Mouse (Mus musculus) erythroblast, embryonic 14.5 days (primary cell): Measurements from ENCODE around the gene Esp8. TPM values are rescaled to one million over a fixed set of nuclear protein-coding genes. Genes with fewer than 3 reads are reported as not detected.
"Not testable (repeated sequence)": the region's sequence is repeated elsewhere in the genome, so short reads cannot be mapped to it uniquely, and the experiment has no call there.

Experiments used
- H3K27me3 ChIP-seq: 2 replicates; pipeline ENCODE4 v1.6.1; 2012; ENCODE audit warnings: inconsistent platforms; ENCODE audit not compliant: control insufficient read depth
- H3K36me3 ChIP-seq: 2 replicates; pipeline ENCODE4 v1.6.1; 2012; ENCODE audit warnings: mild to moderate bottlenecking, inconsistent platforms; ENCODE audit not compliant: control insufficient read depth
- H3K4me1 ChIP-seq: 2 replicates; pipeline ENCODE4 v1.6.1; 2012; ENCODE audit warnings: inconsistent platforms; ENCODE audit not compliant: control insufficient read depth
- H3K4me3 ChIP-seq: replicated peaks from 2 replicates; pipeline ENCODE3; 2012; ENCODE audit warnings: moderate library complexity, mild to moderate bottlenecking, inconsistent platforms
- H3K9me3 ChIP-seq: 2 replicates; pipeline ENCODE4 v1.6.1; 2012; ENCODE audit warnings: low read length, inconsistent platforms, mixed read lengths; ENCODE audit not compliant: control insufficient read depth
- GATA1 ChIP-seq: IDR thresholded peaks from 2 replicates; pipeline ENCODE4 v1.6.1; 2012; ENCODE audit warnings: low read length, inconsistent platforms, mixed read lengths
- TAL1 ChIP-seq: IDR thresholded peaks from 3 replicates; pipeline ENCODE4 v1.6.1; 2012; ENCODE audit warnings: low read length, inconsistent platforms, mixed read lengths
- polyA plus RNA-seq: library from polyadenylated mRNA; stranded (reverse); fragments of >175 nt; gene quantifications from 2 replicates; pipeline ENCODE4 v1.2.3, GENCODE M21; 2012

Esp8 gene
- not detected in 2 replicates for polyA plus RNA-seq

GRCm38 (mm10) chr17:40519818-40520217 lies at the start of gene Esp8:
Gene Esp8, plus strand, starts transcription at chr17:40520022.
- H3K9me3 ChIP-seq, result no peaks in the 10 kb centered on the region
- H3K4me1 ChIP-seq, result no peaks in the 10 kb centered on the region
- TF ChIP-seq GATA1 (no peak), TAL1 (no peak)
- no peak within 1 kb of the TSS for H3K4me3 ChIP-seq
- H3K27me3 ChIP-seq, result no peaks in the 10 kb centered on the region
- H3K36me3 ChIP-seq, result no peaks in the 10 kb centered on the region

GRCm38 (mm10) chr17:40483566-40483965 lies 36.3 kb upstream of the Esp8 start:
- H3K36me3 ChIP-seq, H3K27me3 ChIP-seq, H3K4me1 ChIP-seq, H3K4me3 ChIP-seq, H3K9me3 ChIP-seq: not testable (repeated sequence)

GRCm38 (mm10) chr17:40495468-40496185 lies 24.2 kb upstream of the Esp8 start:
- H3K4me3 ChIP-seq, H3K9me3 ChIP-seq, H3K36me3 ChIP-seq, H3K4me1 ChIP-seq, H3K27me3 ChIP-seq: not testable (repeated sequence)

GRCm38 (mm10) chr17:40529813-40530212 lies 10.0 kb downstream of the Esp8 start:
- no peaks in the 10 kb centered on the region for H3K4me1 ChIP-seq
- H3K27me3 ChIP-seq, result no peaks in the 10 kb centered on the region
- no peaks in the 10 kb centered on the region; the same call in 1 of the 2 replicates for H3K9me3 ChIP-seq
- no peaks in the 10 kb centered on the region for H3K36me3 ChIP-seq
- TF ChIP-seq TAL1, result no peak
- no peak for TF ChIP-seq GATA1
- no peak overlapping the region for H3K4me3 ChIP-seq

- Histone ChIP-seq H3K4me3 (no peak overlapping the region), H3K4me1 (no peaks in the 10 kb centered on the region)
- no peak for TF ChIP-seq TAL1
- no peak for TF ChIP-seq GATA1
Measured at GRCm38 (mm10) chr17:40531147-40531546, 11.3 kb downstream of the Esp8 start.

GRCm38 (mm10) chr17:40547005-40547404 lies 27.2 kb downstream of the Esp8 start:
- H3K4me1 ChIP-seq, H3K4me3 ChIP-seq, H3K27me3 ChIP-seq, H3K36me3 ChIP-seq, H3K9me3 ChIP-seq: not testable (repeated sequence)

More at GRCm38 (mm10) chr17:40531147-40531546, 11.3 kb downstream of the Esp8 start:
- Histone ChIP-seq H3K9me3 (no peaks in the 10 kb centered on the region; the same call in 1 of the 2 replicates), H3K27me3 (no peaks in the 10 kb centered on the region), H3K36me3 (no peaks in the 10 kb centered on the region)

GRCm38 (mm10) chr17:40553470-40553869 lies 33.6 kb downstream of the Esp8 start:
- Histone ChIP-seq H3K36me3 (no peaks in the 10 kb centered on the region), H3K4me3 (no peak overlapping the region), H3K27me3 (no peaks in the 10 kb centered on the region), H3K4me1 (no peaks in the 10 kb centered on the region), H3K9me3 (no peaks in the 10 kb centered on the region)
- TF ChIP-seq GATA1, result no peak
- TF ChIP-seq TAL1, result no peak

GRCm38 (mm10) chr17:40561207-40561606 lies 41.4 kb downstream of the Esp8 start, which contains the start of gene Esp6:
Gene Esp6, plus strand, starts transcription at chr17:40561507.
- Histone ChIP-seq H3K27me3 (no peaks in the 10 kb centered on the region), H3K4me1 (no peaks in the 10 kb centered on the region), H3K4me3 (no peak within 1 kb of the TSS), H3K36me3 (no peaks in the 10 kb centered on the region), H3K9me3 (no peaks in the 10 kb centered on the region)
- TF ChIP-seq TAL1, result no peak

Other genes with a start within 250 kb of the Esp8 start
- not detected in 2 replicates for gene Crisp1, start 200.8 kb upstream of the Esp8 start, polyA plus RNA-seq
- gene Esp6, start 41.5 kb downstream of the Esp8 start, polyA plus RNA-seq, result not detected in 2 replicates
- gene Esp4, start 78.6 kb downstream of the Esp8 start, polyA plus RNA-seq, result not detected in 2 replicates
- gene Esp3, start 112.1 kb downstream of the Esp8 start, polyA plus RNA-seq, result not detected in 2 replicates
- gene Esp1, start 207.1 kb downstream of the Esp8 start, polyA plus RNA-seq, result not detected in 2 replicates